Mouse (Mus musculus) lung, postnatal 0 days (tissue): ENCODE measurements at regions not wholly inside any gene's neighbourhood (a gene's known extent, or its start where the extent isn't known, plus 50 kb on each side); places are given as distances from the start of the nearest gene placed in this dataset.

Experiments
- CTCF ChIP-seq: IDR thresholded peaks from 2 replicates; pipeline ENCODE4 v1.5.1; 2016; ENCODE audit warnings: antibody characterized with exemption, mild to moderate bottlenecking
- EP300 ChIP-seq: IDR thresholded peaks from 2 replicates; pipeline ENCODE4 v1.6.1; 2016; ENCODE audit warnings: antibody characterized with exemption, mild to moderate bottlenecking, control low read depth

- TF ChIP-seq CTCF = no peak
- TF ChIP-seq EP300 = no peak
Observed at GRCm38 (mm10) chr13:116461757-116462156, 152.3 kb upstream of the Isl1 start.
